Mouse (Mus musculus) CD4-positive, CD25-positive, alpha-beta regulatory T cell, adult 4 months (primary cell): ENCODE results near the gene Olfr152. TPM values are rescaled to one million over a fixed set of nuclear protein-coding genes. Genes with fewer than 3 reads are reported as not detected.

Experiments used
- ATAC-seq: one replicate; pipeline ENCODE4 v1.8.0; 2017
- polyA plus RNA-seq, 2 experiments: library from polyadenylated mRNA; unstranded; fragments of 100-300 nt; shearing (Covaris generic); gene quantifications; one replicate each; pipeline ENCODE4 v1.2.1; 2017

Olfr152 gene
- polyA plus RNA-seq, result not detected

DNA sequence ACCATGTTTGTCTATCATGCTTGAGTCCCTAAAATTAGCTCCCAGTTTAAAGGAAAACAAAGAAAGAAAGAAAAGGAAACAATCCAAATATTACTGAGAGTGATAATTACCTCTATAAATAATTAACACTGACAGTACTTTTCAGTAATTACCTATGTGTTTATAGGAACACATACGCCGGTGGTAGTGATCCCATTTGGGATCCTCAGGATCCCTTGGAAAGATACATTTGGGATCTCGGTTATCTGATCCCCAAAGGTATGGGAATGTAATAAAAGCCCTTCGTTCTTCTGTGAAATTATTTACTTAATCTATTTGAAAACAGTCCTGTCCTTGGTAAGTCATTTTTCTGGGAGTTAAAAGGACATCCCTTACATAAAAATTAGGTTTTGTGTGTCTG, at the start of gene Olfr152:
Gene Olfr152, plus strand, starts transcription at position 301 of the 400 bp plus-strand sequence.
- no peak for ATAC-seq

DNA sequence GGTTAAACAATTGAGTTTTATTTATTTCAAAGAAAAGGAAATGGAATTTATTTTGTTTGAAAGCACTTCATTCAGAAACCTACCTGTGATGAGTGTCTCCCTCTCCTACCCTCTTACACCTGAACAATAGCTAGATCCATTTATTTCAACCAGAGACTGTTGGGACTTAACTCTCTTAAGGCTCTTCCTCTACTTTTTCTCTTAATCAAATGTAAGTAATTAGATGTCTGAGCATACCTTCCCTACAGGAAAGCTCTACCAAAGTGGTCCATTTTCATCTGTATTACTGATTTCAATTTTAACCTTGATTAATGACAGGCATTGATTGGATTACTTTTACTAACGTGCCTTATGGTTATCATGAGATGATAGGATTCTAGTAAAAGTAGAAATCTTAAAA, 39.4 kb upstream of the Olfr152 start, which contains the start of gene Olfr1138:
Gene Olfr1138, minus strand, starts transcription at position 101 of the 400 bp plus-strand sequence.
- no peak for ATAC-seq

DNA sequence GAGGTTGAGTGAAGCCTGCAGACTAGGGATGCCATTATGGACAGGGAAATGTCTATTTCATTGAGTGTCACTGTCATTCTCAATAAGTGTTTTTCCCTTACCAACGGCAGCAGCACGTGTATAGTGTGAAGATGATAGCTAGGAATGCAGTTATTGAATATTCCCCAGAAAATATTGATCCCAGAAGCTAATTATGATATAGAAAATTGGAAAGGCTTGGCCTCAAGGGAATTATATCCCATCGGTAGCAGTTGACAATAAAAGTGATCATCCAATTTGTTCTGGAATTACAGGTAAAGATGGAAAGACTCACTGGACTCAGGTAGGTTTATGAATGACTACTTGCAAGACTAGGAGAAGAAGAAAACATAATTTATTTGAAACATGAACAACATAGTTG, 35.8 kb upstream of the Olfr152 start, which contains the start of gene Olfr1140:
Gene Olfr1140, plus strand, starts transcription at position 301 of the 400 bp plus-strand sequence.
- ATAC-seq, result no peak

DNA sequence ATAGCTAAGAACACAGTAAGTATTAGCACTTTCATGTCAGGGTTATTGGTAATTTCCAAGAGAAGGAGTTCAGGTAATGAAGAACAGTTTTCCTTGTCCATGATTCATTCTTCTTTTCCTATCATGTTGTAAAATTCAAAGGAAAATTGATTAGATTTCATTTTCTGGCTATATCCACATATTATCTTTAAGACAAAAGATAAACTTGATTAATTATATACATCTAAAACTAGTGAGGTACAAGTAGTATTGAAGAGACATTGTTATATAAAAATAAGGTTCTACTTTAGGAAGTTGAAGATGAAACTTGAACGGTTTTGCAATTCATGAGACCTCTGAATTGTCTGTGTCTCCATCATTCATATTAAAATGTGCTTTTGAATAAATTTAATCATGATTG, 25.4 kb upstream of the Olfr152 start, which contains the start of gene Olfr1141:
Gene Olfr1141, minus strand, starts transcription at position 101 of the 400 bp plus-strand sequence.
- ATAC-seq, result no peak

DNA sequence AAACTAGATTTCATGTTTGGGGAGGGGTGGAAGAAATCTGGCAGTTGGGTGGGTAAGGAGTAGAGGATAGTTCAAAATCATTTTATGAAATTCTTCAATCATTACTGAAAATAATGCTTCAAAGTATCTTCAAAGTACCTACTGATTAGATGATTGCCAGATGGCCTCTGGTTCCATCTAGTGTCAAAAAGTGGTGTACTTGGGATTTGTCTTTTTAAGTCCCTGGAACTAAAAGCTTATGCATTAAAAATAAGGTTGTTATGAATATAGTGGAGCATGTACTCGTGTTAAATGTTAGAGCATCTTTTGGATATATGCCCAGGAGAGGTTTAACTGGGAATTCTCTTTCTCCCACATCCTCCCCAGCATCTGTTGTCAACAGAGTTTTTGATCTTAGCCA, 3.1 kb upstream of the Olfr152 start:
- ATAC-seq, result no peak

DNA sequence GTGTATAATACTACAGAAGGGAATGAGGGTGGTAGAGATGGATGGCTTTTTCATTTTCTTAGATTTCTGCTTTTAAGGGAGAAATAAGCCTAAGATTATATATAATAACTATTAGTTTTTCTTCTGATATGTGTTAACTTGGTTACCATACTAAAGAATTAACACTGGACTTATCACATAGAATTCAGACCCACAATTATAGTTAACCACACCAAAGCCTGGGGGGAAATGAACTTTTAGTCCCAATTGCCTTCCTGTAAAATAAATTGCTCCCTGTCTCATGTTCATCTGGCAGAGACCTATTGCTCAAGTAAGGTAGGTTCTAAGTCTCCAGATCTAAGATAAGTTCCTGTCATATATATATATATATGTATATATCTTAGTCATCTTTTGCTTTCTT, 21.0 kb downstream of the Olfr152 start, which contains the start of gene Olfr1143:
Gene Olfr1143, plus strand, starts transcription at position 301 of the 400 bp plus-strand sequence.
- no peak for ATAC-seq

DNA sequence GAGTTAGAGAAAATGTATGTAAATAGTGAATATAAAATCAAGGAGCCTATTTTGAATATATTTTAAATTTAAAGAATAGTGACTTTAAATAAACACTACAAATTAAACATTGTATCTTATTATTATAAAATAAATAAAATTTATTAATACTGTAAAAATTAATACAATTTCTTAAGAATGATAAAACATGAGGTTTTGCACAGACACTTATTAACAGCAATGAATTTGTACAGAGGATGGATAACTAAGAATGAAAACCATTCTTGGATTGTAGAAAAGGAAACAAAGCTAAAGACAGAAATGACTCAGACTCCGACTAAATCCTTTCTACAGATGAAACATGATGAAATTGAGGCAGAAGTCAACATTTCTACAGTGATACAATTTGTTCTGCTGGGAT, 30.2 kb downstream of the Olfr152 start, which contains the start of gene Olfr1145:
Gene Olfr1145, plus strand, starts transcription at position 301 of the 400 bp plus-strand sequence.
- ATAC-seq, result no peak

DNA sequence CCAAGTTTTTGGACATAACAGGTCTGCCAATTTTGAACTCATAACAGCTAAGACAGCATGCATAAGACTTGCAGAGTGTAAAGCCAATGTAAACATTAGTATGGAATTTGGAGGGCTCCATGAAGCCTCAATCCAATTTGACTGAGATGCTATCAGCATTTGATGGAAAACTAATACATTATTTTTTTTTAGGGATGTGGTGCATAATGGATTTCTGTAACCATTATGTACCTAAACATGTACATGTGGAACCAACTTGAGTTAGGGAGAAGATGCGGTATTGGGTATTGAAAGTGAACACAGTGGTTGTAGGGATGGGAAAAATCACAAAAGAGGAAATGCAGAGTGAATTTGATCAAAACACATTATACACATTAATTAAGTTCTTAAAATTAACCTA, 51.0 kb downstream of the Olfr152 start, which contains the start of gene Olfr1148:
Gene Olfr1148, plus strand, starts transcription at position 301 of the 400 bp plus-strand sequence.
- ATAC-seq, result no peak

Other genes with a start within 250 kb of the Olfr152 start
- gene Olfr153, start 247.7 kb upstream of the Olfr152 start, polyA plus RNA-seq, result not detected
- not detected for gene Olfr1128, start 233.9 kb upstream of the Olfr152 start, polyA plus RNA-seq
- gene Olfr1129, start 205.6 kb upstream of the Olfr152 start, polyA plus RNA-seq, result not detected
- not detected for gene Olfr1130, start 173.3 kb upstream of the Olfr152 start, polyA plus RNA-seq
- not detected for gene Olfr1131, start 152.4 kb upstream of the Olfr152 start, polyA plus RNA-seq
- not detected for gene Olfr1132, start 141.9 kb upstream of the Olfr152 start, polyA plus RNA-seq
- not detected for gene Olfr1133, start 132.1 kb upstream of the Olfr152 start, polyA plus RNA-seq
- not detected for gene Olfr1134, start 121.0 kb upstream of the Olfr152 start, polyA plus RNA-seq
- not detected for gene Olfr1135, start 105.8 kb upstream of the Olfr152 start, polyA plus RNA-seq
- not detected for gene Olfr1136, start 85.5 kb upstream of the Olfr152 start, polyA plus RNA-seq
- gene Olfr1137, start 66.3 kb upstream of the Olfr152 start, polyA plus RNA-seq, result not detected
- not detected for gene Olfr1138, start 39.5 kb upstream of the Olfr152 start, polyA plus RNA-seq
- gene Olfr1140, start 35.7 kb upstream of the Olfr152 start, polyA plus RNA-seq, result not detected
- gene Olfr1141, start 25.5 kb upstream of the Olfr152 start, polyA plus RNA-seq, result not detected
- gene Olfr1143, start 21.1 kb downstream of the Olfr152 start, polyA plus RNA-seq, result not detected
- gene Olfr1145, start 30.3 kb downstream of the Olfr152 start, polyA plus RNA-seq, result not detected
- not detected for gene Olfr1148, start 51.0 kb downstream of the Olfr152 start, polyA plus RNA-seq
- not detected for gene Olfr1150-ps1, start 64.5 kb downstream of the Olfr152 start, polyA plus RNA-seq
- gene Olfr1151, start 76.4 kb downstream of the Olfr152 start, polyA plus RNA-seq, result not detected
- under 1 TPM in 1 of 2 experiments, not detected in 1; 0.08 TPM for gene Olfr1152, start 87.0 kb downstream of the Olfr152 start, polyA plus RNA-seq
- gene Olfr1153, start 115.5 kb downstream of the Olfr152 start, polyA plus RNA-seq, result under 1 TPM in 1 of 2 experiments, not detected in 1; 0.34 TPM
- not detected for gene Olfr1154, start 125.7 kb downstream of the Olfr152 start, polyA plus RNA-seq
- gene Olfr1155, start 165.7 kb downstream of the Olfr152 start, polyA plus RNA-seq, result not detected
- gene Olfr1156, start 173.6 kb downstream of the Olfr152 start, polyA plus RNA-seq, result under 1 TPM in 1 of 2 experiments, not detected in 1; 0.13 TPM
- gene Olfr1157, start 188.8 kb downstream of the Olfr152 start, polyA plus RNA-seq, result under 1 TPM in 1 of 2 experiments, not detected in 1; 0.11 TPM
- not detected for gene Olfr74, start 195.2 kb downstream of the Olfr152 start, polyA plus RNA-seq
- gene Olfr1158, start 210.6 kb downstream of the Olfr152 start, polyA plus RNA-seq, result not detected
- gene Olfr1160, start 228.8 kb downstream of the Olfr152 start, polyA plus RNA-seq, result under 1 TPM in 1 of 2 experiments, not detected in 1; 0.05 TPM
- gene Olfr1161, start 243.3 kb downstream of the Olfr152 start, polyA plus RNA-seq, result not detected